8 mouse cellular contexts compared by ENCODE assay signal in genomic region chr1:161687548-161687947, GRCm38 (mm10).
DNase-seq lines count a peak whose midpoint lies in the region; ATAC-seq and TF ChIP-seq lines count a peak whose summit lies in the region.
"Had no signal": no experiment of that assay in that cellular context is flagged by ENCODE, and none has a peak within 500 bp of the region (broad histone marks: within the 10 kb centered on the region; RNA-seq: fewer than 3 reads in every experiment).

No protein-coding gene starts in this region.

- H3K36me3 ChIP-seq in CH12.LX (replicated peaks in 1 of 2; ENCODE audit: control insufficient read depth in 1 of 2, insufficient read depth in 1 of 2, low read length in 1 of 2) = no peaks in the 10 kb centered on the region
- H3K36me3 ChIP-seq in embryonic facial prominence, embryonic 10.5 days (replicated peaks) = no peaks in the 10 kb centered on the region
- no peaks in the 10 kb centered on the region for H3K36me3 ChIP-seq in heart, embryonic 16.5 days (ENCODE audit: control insufficient read depth, insufficient read depth)

- no peak for TF ChIP-seq POLR2A in CH12.LX (IDR thresholded peaks at IDR 0.05; ENCODE audit: low read depth, low read length)

- H3K4me3 ChIP-seq in CH12.LX (replicated peaks in 1 of 3; ENCODE audit: low read depth in 2 of 3, low read length in 2 of 3, poor library complexity in 1 of 3) = no peak overlapping the region
- no peak overlapping the region for H3K4me3 ChIP-seq in embryonic facial prominence, embryonic 10.5 days
- peak overlapping the region; percentile 27 for H3K4me3 ChIP-seq in heart, embryonic 16.5 days (ENCODE audit: low read length)

- H3K27ac ChIP-seq in CH12.LX (ENCODE audit: insufficient read depth, low read depth) = no peak overlapping the region
- no peak overlapping the region for H3K27ac ChIP-seq in embryonic facial prominence, embryonic 10.5 days (replicated peaks)
- no peak overlapping the region for H3K27ac ChIP-seq in heart, embryonic 16.5 days (ENCODE audit: low read length)
- H3K27ac ChIP-seq: macrophage had no signal

- in situ Hi-C loops in CH12.LX (cut with MboI; ENCODE audit: low pct_ligation_motif_present, low pct_unique_long_range_greater_than_20kb, low sequenced_read_pairs) = loop anchor here (5.0 kb wide), 1 partner anchor 285 kb away; no protein-coding TSS in a partner anchor

- TF ChIP-seq CTCF in CH12.LX (conservative IDR thresholded peaks at IDR 0.05 in 1 of 2, IDR thresholded peaks at IDR 0.05 in 1 of 2; ENCODE audit: low read depth in 2 of 2, low read length in 2 of 2) = peak; percentile 68 to 92

- no peaks in the 10 kb centered on the region for H3K79me2 ChIP-seq in CH12.LX (replicated peaks; ENCODE audit: control insufficient read depth, extremely low read depth, insufficient read depth, poor library complexity, severe bottlenecking)

- H3K9ac ChIP-seq in CH12.LX (ENCODE audit: insufficient read depth, low read depth) = no peak overlapping the region
- H3K9ac ChIP-seq in heart, embryonic 16.5 days (ENCODE audit: low read length) = no peak overlapping the region

- no peaks in the 10 kb centered on the region for H3K27me3 ChIP-seq in CH12.LX (replicated peaks)
- no peaks in the 10 kb centered on the region for H3K27me3 ChIP-seq in embryonic facial prominence, embryonic 10.5 days (replicated peaks; ENCODE audit: low read depth, poor library complexity, severe bottlenecking)
- H3K27me3 ChIP-seq in heart, embryonic 16.5 days (ENCODE audit: control insufficient read depth, insufficient read depth, low read length) = no peaks in the 10 kb centered on the region

- dilution Hi-C loops in CH12.LX (cut with MboI; ENCODE audit: extremely low pct_ligation_motif_present, extremely low pct_unique_long_range_greater_than_20kb, low sequenced_read_pairs) = no loop called here

- peaks cover 0 to under 1% of the 10 kb centered on the region in 2 experiments; a peak in 1 of 4 replicates for H3K4me1 ChIP-seq in CH12.LX (ENCODE audit: control insufficient read depth in 1 of 2, insufficient read depth in 2 of 2)
- peaks cover 5% of the 10 kb centered on the region for H3K4me1 ChIP-seq in embryonic facial prominence, embryonic 10.5 days
- no peaks in the 10 kb centered on the region; the same call in 1 of the 2 replicates for H3K4me1 ChIP-seq in heart, embryonic 16.5 days (ENCODE audit: control insufficient read depth, insufficient read depth, low read length)

- no peak; the same call in 1 of the 2 replicates for ATAC-seq in heart, embryonic 16.5 days (replicated peaks; ENCODE audit: extremely low read depth, insufficient read depth, low FRiP score)
- peak; percentile 87 for ATAC-seq in megakaryocyte progenitor cell, adult 5-6 weeks (replicated peaks; ENCODE audit: poor library complexity)

- peak; percentile 50 for DNase-seq in CH12.LX (ENCODE audit: extremely low read depth)
- peak; percentile 31 to 81 for DNase-seq in adrenal gland, adult (ENCODE audit: inconsistent age in 2 of 2, low spot score in 1 of 2)
- DNase-seq in embryonic facial prominence, embryonic 10.5 days (ENCODE audit: low spot score) = peak; percentile 77
- peak; percentile 55 to 75 for DNase-seq in layer of hippocampus, postnatal 25 days (ENCODE audit: extremely low spot score in 1 of 2, low spot score in 1 of 2)
- DNase-seq in spleen, adult 12 weeks (ENCODE audit: low spot score) = peak; percentile 20

- H3K4me2 ChIP-seq in CH12.LX (ENCODE audit: insufficient read depth, low read depth, poor library complexity, severe bottlenecking) = peak overlapping the region; percentile 82
- H3K4me2 ChIP-seq in heart, embryonic 16.5 days (ENCODE audit: low read depth, low read length) = peak overlapping the region; percentile 44

- peak; percentile 93 for TF ChIP-seq RAD21 in CH12.LX (IDR thresholded peaks at IDR 0.05; ENCODE audit: low read depth, low read length)

- H3K9me3 ChIP-seq in CH12.LX (replicated peaks; ENCODE audit: low read length) = no peaks in the 10 kb centered on the region
- no peaks in the 10 kb centered on the region for H3K9me3 ChIP-seq in embryonic facial prominence, embryonic 10.5 days
- H3K9me3 ChIP-seq in heart, embryonic 16.5 days (replicated peaks; ENCODE audit: control insufficient read depth, low read length) = no peaks in the 10 kb centered on the region

- no peak for TF ChIP-seq EP300 in CH12.LX (IDR thresholded peaks at IDR 0.05; ENCODE audit: low read length)

- 21% methylated on average over 12 of the region's 12 CpGs for WGBS in embryonic facial prominence, embryonic 10.5 days
- WGBS in heart, embryonic 16.5 days = 18% methylated on average over 12 of the region's 12 CpGs

TF ChIP-seq in CH12.LX, 34 proteins besides CTCF, POLR2A, EP300 and RAD21:
- no peak for TF ChIP-seq CHD2 (IDR thresholded peaks at IDR 0.05; ENCODE audit: low read length)
- no peak for TF ChIP-seq USF2 (conservative IDR thresholded peaks at IDR 0.05; ENCODE audit: low read depth, low read length)
- TF ChIP-seq ELF1 (IDR thresholded peaks at IDR 0.05; ENCODE audit: low read depth, low read length) = no peak
- no peak for TF ChIP-seq POLR2AphosphoS2 (IDR thresholded peaks at IDR 0.05; ENCODE audit: low read depth, low read length)
- TF ChIP-seq JUND (conservative IDR thresholded peaks at IDR 0.05; ENCODE audit: low read depth, low read length) = no peak
- TF ChIP-seq IRF4 (IDR thresholded peaks at IDR 0.05; ENCODE audit: low read depth, low read length) = no peak
- no peak for TF ChIP-seq GABPA (IDR thresholded peaks at IDR 0.05; ENCODE audit: insufficient replicate concordance, low read depth, low read length)
- TF ChIP-seq BHLHE40 (IDR thresholded peaks at IDR 0.05; ENCODE audit: low read depth, low read length) = no peak
- no peak for TF ChIP-seq TBP (conservative IDR thresholded peaks at IDR 0.05; ENCODE audit: low read depth, low read length)
- no peak for TF ChIP-seq NRF1 (IDR thresholded peaks at IDR 0.05; ENCODE audit: low read depth, low read length)
- peak; percentile 80 for TF ChIP-seq MAX (IDR thresholded peaks at IDR 0.05; ENCODE audit: low read length)
- no peak for TF ChIP-seq UBTF (IDR thresholded peaks at IDR 0.05; ENCODE audit: low read depth, low read length)
- no peak for TF ChIP-seq USF1 (IDR thresholded peaks at IDR 0.05; ENCODE audit: low read depth, low read length)
- no peak for TF ChIP-seq PAX5 (IDR thresholded peaks at IDR 0.05; ENCODE audit: low read length)
- TF ChIP-seq SMC3 (IDR thresholded peaks at IDR 0.05; ENCODE audit: low read depth, low read length) = peak; percentile 94
- peak; percentile 84 for TF ChIP-seq ZC3H11A (IDR thresholded peaks at IDR 0.05; ENCODE audit: low read depth, low read length)

Comparison
In these comparisons a context has a peak if more than half of its experiments do, and no peak if none do; other contexts are left out.
1. DNase-seq: peak in every context shown above with its lines; median percentile 77 in embryonic facial prominence, embryonic 10.5 days; 65 in layer of hippocampus, postnatal 25 days; 56 in adrenal gland, adult; 50 in CH12.LX; 20 in spleen, adult 12 weeks.